Mouse (Mus musculus): Measurements from ENCODE around the gene Herc1.
"Not testable (repeated sequence)": the region's sequence is repeated elsewhere in the genome, so short reads cannot be mapped to it uniquely, and the experiment has no call there.

The Herc1 gene

DNA sequence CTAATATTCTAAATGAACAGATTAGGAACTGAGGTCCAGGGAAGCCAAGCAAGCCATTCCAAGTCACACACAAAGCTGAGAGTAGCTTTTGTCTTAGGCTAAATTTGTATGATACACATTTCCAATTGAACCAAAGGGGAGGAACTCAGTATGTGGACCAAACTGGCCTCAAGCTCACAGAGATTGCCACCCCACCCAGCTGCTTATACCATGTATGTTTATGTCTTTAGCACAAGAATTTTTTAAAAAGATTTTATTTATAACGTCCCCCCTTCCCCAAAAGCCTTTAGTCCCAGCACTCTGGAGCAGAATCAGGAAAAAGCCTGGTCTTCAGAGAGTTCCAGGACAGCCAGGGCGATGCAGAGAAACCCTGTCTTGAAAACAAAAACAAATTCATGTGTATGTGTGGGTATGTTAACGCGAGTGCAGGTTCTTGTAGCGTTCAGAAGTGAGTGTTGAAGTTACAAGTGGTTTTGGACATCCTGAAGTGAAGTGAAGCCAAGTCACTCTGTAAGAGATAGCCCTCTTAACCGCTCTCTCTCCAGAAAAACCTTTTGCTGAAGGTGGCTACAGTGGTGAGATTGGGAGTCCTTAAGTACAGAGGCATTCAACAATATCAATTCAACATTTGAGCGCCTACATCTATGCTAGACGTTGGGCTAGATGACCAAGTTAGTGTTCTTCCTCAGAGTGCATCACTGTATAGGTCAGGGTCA, 948 bp upstream of the Herc1 start:
- no peak for DNase-seq (ENCODE audit: low spot score)

DNA sequence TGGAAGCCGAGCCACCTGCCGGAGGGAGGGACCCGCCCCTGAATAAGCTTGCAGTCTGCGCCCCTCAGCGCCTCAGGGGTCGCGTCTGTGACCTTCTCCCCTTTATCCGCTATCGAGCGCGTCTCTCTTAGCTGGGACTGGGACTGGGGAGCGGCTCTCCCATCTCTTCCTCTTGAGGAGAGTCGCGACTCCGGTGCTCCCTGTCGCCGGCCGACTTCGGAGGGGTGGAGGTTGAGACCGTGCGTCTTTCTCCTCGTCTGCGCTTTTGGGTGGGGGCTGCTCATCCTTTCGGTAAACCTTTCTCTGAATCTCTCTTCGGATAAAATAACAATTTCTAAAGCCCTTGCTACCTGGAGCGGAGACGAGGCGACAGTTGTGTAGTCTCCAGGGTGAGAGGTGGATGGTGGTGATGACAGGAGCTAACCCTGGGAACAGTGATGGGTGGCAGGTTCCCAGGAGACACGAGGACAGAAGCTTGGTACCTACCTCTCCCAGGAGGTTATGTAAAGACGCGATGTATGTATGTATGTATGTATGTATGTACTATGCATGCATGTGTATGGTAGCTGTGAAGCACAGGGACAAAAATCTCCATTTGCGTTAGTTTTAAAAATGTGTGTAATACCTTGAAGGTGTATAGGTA, 659 bp downstream of the Herc1 start:
- no peak for DNase-seq (ENCODE audit: low spot score)

DNA sequence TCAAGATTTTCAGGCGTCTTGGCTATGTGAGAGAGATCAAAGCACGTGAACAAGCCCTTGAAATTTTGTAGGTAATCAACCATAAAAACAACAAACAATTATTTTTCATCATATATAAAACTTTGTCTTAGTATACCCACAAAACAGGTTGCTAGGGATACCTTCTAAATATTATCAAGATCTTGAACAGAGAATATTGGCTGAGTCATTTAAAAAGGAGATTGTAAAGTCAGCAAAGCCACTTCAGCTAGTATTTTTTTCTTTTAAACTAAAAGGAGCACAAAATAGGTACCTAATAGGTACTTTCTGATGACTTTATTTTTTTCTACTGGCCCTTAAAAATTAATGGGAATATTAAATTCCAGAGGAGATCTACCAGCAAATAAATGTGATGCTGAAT, 2.5 kb downstream of the Herc1 start:
- no peak for DNase-seq (ENCODE audit: low spot score)

DNA sequence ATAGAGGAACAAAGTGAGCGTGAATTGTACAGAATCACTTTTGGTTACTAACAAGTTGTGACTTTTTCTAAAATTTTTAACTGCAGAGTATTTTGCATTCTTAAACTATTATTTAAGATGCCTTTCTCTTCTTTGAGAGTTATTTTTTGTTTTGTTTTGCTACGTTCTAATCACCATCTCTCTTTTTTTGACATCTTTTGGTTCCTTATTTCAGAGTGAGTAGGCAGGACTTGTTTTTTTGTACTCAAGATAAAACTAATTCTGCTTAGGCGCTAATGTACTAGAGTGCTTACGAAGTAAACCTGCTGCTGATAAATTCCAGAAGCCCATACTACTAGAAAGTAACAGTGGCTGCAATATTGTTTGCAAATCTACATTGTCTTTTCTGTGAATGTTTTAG, 8.9 kb downstream of the Herc1 start:
- no peak for DNase-seq (ENCODE audit: low spot score)

DNA sequence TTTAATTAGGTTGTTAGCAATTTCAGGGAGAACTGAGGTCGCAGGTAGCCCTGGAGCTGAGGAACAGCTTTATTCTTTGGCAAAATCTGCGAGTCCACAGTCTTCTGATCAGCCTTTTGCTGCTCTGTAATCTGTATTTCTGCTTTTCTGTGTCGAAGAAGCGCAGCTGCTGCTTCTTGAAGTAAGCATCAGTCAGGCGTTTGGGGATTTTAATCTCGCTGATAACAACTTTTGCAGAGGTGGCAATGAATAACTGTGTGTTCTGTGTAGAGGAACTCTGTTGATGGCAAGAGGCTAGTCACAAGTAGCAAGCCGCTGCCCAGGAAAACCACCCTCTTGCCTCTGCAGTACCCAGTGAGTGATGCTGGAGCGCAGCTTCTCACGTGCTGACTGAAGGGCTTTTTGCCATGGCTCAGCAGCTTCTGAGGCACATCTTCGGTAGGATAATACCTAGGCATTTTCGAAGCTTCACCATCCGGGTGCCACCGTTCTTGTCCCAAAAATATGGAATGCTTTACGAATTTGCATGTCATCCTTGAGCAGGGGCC, 10.0 kb downstream of the Herc1 start:
- no peak for DNase-seq (ENCODE audit: low spot score)

GRCm38 (mm10) chr9:66368890-66369433, 18.7 kb downstream of the Herc1 start:
- DNase-seq (ENCODE audit: low spot score) = no peak

GRCm38 (mm10) chr9:66370334-66370733, 20.1 kb downstream of the Herc1 start:
- DNase-seq (ENCODE audit: low spot score) = no peak

GRCm38 (mm10) chr9:66370847-66371246, 20.6 kb downstream of the Herc1 start:
- no peak for DNase-seq (ENCODE audit: low spot score)

GRCm38 (mm10) chr9:66373432-66373831, 23.2 kb downstream of the Herc1 start:
- DNase-seq (ENCODE audit: low spot score) = no peak

- no peak for DNase-seq (ENCODE audit: low spot score)
Observed at GRCm38 (mm10) chr9:66374495-66375478, 24.5 kb downstream of the Herc1 start.

GRCm38 (mm10) chr9:66383417-66383816, 33.2 kb downstream of the Herc1 start:
- no peak for DNase-seq (ENCODE audit: low spot score)

DNA sequence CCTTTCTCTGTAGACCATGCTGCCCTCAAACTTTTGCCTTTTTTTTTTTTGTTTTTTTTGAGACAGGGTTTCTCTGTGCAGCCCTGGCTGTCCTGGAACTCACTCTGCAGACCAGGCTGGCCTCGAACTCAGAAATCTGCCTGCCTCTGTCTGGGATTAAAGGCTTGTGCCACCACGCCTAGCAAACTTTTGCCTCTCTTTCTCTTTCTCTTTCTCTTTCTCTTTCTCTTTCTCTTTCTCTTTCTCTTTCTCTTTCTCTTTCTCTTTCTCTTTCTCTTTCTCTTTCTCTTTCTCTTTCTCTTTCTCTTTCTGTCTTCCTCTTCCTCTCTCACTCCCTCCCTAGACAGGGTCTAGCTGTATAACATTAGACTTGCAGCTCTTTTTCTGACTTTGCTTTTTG, 40.1 kb downstream of the Herc1 start:
- DNase-seq (ENCODE audit: low spot score) = not testable (repeated sequence)

GRCm38 (mm10) chr9:66393304-66393703, 43.1 kb downstream of the Herc1 start:
- DNase-seq (ENCODE audit: low spot score) = no peak

DNA sequence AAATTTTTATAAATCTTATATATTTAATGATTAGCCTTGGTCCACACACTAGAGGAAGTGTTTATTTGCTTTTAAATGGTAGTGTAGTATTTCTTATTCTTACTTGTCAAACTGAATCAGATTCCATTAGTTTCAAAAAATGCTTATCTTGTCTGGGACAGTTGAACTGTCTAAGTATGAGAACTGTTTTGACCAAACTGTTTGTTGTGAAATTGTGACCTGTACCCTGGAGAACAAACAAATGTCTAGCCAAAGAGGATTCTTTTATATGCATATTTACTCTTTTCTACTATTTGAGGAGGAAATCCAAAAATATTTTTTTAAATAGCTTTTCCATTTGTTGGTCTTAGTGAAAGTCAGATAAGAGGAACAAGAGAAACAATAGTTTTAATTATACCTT, 73.2 kb downstream of the Herc1 start:
- DNase-seq (ENCODE audit: low spot score) = no peak

DNA sequence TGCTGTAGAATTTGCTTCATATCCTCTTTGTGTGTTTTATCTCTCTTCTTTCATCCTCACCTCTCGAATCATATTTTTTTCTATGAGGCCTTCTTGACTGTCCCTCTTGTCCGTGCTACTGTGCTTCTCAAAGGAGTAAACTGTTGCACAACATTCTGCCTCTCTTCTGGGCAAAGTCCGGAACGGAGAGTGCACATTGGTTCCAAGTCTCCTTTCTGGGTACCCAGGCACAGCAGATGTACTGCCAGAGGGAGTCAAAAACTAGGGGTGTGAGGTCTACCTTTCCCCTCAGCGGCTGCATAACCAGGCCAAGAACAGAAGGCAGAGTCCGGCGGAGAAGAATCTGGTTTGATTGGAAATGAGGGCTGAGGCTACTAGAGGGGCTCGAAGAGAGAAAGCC, 89.8 kb downstream of the Herc1 start:
- no peak for DNase-seq (ENCODE audit: low spot score)

DNA sequence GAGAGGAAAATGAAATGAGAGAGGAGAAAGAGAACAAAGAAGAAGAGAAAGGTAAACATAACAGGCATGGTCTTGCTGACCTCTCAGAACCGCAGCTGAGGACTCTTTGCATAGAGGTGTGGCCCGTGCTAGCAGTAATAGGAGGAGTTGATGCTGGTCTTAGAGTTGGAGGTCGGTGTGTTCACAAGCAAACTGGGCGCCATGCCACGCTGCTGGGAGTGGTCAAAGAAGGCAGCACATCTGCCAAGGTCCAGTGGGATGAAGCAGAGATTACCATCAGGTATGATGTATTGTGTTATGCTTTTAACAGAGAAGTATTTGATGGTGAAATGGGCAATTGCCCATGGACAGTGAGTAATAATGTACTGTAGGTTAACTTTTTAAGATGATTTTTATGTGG, 98.0 kb downstream of the Herc1 start:
- DNase-seq (ENCODE audit: low spot score) = no peak

GRCm38 (mm10) chr9:66465087-66465486, 114.8 kb downstream of the Herc1 start:
- no peak for DNase-seq (ENCODE audit: low spot score)

DNA sequence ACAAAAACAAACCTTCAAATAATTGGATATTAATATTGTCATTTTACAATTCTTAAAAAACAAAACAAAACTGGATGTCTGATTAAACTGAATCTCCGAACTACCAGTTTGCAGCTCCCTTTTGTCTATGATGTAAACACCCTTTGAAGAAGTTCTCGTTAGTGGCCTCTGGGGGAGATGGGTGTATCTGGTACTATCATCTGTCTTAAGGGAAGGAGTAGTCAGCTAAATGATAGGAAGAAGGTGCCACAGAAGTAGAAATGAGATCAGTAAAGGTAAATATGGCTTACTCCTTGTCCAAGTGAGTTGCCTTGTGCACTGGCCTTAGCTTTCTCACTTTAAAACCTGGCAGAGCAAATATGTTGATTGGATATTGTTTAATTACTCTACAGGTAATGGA, 127.5 kb downstream of the Herc1 start:
- DNase-seq (ENCODE audit: low spot score) = no peak

- DNase-seq (ENCODE audit: low spot score) = no peak
Observed at GRCm38 (mm10) chr9:66483429-66483828, 133.2 kb downstream of the Herc1 start.

GRCm38 (mm10) chr9:66488786-66489185, 138.5 kb downstream of the Herc1 start:
- no peak for DNase-seq (ENCODE audit: low spot score)

DNA sequence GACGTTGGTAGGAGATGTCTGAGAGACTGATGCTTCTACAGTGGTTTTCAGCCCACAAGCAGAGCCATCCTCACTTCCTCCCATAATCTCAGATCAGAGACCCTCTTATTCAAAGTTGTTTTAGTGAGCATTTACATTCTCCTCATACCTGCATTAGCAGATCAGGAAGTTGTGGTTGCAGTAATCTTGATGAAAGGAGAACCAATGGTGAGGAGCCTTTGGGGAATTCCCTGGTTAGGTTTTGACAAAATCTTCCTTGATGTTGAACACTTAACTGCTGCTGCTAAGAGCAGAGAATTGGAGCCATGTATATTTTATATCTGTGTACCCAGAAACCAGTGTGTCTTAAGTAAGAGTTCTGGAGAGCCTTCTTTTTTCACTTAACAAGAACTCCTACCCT, 142.1 kb downstream of the Herc1 start:
- no peak for DNase-seq (ENCODE audit: low spot score)

- DNase-seq (ENCODE audit: low spot score) = no peak
Observed at GRCm38 (mm10) chr9:66493992-66494391, 143.7 kb downstream of the Herc1 start.
